Mouse (Mus musculus): Measurements from ENCODE around the gene Zdhhc6.

DNA sequence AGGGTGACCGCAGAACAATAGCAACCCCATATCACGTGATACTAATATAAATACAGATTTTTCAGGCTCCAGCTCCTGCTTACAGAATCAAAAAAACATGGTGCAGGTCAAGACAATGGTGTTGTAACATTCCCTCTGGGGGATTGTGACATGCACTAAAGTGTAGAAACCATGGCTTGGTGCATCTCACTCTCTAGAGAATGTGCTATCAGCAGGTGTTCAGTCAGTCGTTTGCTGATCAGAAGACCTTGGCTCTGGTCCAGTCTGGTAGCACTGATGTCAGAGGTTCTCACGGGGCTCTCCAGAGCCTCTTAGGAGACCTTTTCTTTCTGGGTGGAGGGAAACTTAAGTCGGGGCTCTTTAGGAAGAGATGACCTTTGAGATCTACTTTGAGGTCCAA lies 65.4 kb downstream of the Zdhhc6 start:
- TF ChIP-seq CTCF (IDR thresholded peaks at IDR 0.05; ENCODE audit: borderline replicate concordance, extremely low read depth, insufficient read depth, insufficient read length) (no peak), POLR2A (IDR thresholded peaks at IDR 0.05; ENCODE audit: borderline replicate concordance, extremely low read depth, insufficient read depth, insufficient read length, poor library complexity, severe bottlenecking) (no peak)
